Mouse (Mus musculus): Measurements from ENCODE around the gene Olfr314.

GRCm38 (mm10) chr11:58815676-58816075 is 32.9 kb downstream of the Olfr314 start:
- TF ChIP-seq POLR2A (IDR thresholded peaks at IDR 0.05; ENCODE audit: low read depth, low read length) (no peak), CTCF (IDR thresholded peaks at IDR 0.05; ENCODE audit: extremely low read depth, insufficient read length, insufficient replicate concordance, low read depth, low read length) (no peak)
